Mouse (Mus musculus): ENCODE data around the gene Manf. TPM values are rescaled to one million over a fixed set of nuclear protein-coding genes. Genes with fewer than 3 reads are reported as not detected.
A peak's percentile ranks its signal among the peaks of the same experiment; 100 is the strongest.

The Manf gene
- total RNA-seq, 2 experiments from 2014 or later: 101 to 109 TPM

DNA sequence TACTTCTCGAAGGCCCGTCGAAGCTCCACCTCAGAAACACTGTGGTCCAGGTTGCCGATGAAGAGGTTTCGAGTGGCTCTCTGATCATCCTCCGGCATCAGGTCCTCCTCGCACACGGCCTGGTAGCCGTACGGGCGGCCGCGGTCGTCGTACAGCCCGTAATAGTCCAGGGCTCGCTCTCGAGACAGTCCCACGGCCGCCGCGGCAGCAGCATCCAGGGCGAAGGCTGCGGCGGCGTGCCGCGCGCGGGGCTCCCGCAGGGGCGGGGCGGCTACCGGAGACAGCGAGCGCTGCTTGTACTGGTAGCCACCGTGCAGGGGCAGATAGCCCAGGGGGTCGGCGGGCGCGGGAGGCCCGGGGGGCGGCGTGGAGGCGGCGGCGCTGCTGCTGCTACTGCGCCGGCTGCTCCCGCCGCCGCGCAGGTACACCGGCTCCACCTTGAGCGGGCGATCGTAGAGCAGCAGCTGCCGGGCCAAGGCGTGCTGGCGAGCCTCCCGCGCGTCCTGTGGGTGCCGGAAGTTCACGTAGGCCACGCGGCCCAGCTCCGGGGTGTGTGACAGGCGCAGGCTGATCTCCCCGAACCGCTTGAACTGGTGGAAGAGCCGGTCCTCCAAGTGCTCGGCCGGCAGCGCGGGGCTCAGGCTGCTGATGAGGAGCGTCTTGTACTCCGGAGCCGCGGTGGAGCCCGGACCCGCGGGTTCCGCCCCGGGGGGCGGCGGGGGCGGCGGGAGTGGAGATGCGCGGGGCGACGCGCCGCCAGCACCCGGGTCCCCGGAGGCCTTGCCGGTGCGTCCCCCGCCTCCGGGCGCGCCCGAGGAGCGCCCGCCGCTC, 5.7 kb downstream of the Manf start:
- peak; percentile 35 to 52 for DNase-seq (ENCODE audit: low spot score in 2 of 2)

DNA sequence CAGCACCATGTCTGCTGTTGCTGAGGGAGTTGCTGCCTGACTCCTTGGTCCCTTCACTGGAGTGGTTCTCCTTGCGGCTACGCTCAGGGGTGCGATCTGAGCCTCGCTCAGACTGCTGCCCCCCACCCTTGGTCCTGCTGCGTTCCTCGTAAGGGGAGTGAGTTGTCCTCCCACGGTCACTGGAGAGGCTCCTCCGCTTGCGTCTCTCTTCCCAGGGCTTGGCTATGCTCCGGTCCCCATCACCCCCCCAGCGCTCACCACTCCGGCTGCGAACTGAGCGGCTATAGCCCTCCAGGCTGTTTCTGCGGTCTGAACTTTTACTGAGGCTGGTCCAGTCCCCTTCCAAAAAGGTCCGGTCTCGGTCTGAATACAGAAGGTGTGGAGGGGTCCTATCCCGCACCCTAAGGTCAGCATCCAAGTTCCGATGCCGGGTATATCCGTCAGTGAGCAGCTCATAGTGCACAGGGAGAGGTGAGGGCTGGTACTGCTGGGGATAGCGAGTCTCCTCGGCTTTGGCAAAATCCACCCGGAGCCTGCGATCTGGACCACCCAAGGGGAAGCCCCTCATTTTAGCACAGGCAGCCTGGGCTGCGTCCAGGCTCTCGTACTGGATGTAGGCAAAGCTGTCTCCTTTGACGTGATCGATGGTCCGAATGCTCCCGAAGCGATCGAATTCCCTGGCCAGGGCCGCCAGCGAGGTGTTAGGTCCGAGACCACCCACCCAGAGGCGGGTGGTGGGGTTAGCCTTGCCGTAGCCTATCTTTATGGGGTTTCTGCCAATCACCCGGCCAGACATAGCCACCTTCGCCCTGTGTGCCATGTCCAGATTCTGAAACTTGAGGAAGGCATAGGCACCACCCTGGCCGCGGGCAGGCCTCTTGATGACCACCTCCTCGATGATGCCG, 6.5 kb downstream of the Manf start:
- DNase-seq (ENCODE audit: low spot score in 2 of 2): peak in 1 of 2 experiments; percentile 15

DNA sequence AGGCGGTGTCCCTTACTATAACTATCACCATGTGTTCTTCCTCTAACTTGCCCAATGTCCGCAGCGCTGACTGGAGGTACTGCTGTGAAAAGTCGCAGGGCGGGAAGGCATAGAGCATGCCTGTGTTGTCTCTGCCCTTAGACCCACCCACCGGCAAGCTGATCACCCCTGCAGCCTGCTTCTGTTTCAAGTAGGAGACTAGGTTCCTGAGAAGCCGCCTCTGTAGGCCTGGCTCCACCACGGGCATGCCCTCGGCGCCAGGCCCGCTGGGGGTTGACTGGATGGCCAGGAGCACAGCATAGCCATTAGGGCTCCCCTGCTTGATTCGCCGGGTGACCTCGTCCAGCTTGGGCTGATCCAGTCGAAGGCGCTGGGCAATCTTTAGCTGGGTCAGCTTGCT, 7.5 kb downstream of the Manf start:
- DNase-seq (ENCODE audit: low spot score in 2 of 2): no peak

DNA sequence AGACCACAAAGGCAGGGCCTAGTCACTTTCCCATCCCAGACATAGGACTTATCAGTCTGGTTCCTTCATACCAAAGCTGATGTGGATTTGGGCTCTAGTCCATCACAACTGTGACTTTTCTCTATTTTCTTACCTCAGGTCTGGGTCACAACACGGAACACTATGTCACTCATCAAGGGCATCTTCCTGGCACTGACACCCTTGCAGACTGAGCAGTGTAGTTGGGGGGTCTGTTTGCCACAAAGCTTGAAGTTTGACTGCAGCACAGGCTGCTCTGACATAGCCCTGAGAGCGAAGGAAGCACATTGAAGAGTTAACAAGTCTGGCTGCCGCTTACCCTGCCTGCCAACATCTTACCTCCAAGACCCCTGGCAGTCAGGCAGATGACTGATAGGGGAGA, 8.7 kb downstream of the Manf start:
- no peak for DNase-seq (ENCODE audit: low spot score in 2 of 2)

DNA sequence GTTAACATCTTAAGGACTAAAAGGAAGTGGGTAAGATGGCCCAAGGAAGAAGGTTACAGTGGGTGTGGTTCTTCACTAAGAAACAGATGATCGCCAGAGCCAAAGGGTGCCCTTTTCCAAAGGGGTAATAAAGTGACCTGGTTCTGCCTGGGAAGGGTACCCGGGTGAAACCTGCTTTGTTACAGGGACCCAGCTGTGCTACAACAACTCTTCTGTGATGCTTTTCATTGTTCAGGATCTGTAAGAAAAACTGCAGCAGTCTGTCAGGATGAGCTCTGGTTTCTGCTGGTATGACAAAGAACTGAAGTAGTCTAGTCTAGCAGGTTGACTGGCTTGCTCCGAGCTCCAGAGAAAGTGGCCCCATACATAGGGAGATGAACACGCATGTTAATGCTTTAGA, 9.6 kb downstream of the Manf start:
- no peak for DNase-seq (ENCODE audit: low spot score in 2 of 2)

DNA sequence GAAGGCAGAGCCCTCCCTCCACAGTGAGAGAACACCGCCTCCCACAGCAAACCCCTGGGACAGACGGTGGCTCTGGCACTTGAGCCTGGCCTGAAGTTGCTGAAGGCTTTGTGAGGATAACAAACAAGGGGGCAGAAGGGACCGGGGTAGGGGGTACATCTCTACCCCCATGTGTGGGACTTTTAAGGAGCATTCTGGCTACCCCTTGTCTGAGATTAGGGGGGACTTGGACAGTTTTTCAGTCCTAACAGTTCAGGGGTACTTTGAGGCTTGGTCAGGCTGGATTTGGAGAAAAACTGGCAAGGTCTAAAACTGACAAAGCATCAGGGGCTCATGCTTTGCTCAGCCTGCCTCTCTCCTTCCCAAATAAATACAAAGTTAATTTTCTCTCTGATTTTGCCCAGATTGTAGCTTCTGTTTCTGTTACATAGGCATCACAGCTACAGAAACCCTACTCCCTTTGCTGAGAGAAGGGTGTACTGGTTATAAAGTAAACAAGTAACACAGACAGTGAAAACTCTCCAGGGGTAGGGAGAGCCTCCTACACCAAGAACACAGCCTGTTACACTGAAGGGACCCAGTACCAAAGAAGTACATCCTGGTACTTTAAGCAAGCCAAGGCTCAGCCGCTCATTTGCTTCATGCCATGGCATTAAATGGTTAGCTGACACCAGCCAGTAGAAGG, 10.6 kb downstream of the Manf start:
- no peak for DNase-seq (ENCODE audit: low spot score in 2 of 2)

DNA sequence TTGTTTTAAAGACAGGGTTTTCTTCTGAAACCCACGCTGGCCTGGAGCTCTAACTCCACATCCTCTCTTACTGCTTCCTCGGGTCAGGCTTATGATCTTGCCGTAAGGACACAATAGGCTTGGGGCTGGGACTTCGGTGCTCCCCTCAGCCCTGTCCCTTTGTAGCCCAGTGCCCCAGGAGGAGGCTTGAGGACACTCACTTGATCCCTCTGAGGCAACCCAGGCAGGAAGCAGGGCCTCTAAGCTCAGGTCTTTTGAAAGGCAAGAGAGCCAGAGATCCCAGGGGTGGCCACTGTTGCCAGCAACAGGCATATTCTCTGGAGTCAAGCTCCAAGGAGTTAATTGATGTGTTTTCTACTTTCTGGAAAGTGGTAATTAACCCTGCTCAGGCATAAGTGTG, 12.3 kb downstream of the Manf start:
- no peak for DNase-seq (ENCODE audit: low spot score in 2 of 2)

DNA sequence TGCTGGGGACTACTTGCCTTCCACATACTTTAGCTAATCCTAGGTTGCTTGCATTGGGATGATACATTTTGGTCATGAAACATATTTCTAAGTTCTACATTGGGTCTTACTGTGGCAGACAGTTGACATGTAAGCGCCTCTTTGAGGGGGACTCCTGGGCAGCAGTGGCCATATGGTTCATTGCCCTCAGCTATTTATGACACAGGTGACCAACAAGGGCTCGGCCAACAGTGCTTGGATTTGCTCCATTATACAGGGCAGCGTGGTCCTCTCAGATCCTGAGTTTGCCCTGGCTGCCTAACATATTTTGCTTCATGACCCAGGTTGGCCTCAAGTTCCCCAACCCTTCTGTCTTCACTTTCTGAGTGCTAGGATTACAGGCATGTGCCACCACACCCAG, 15.1 kb downstream of the Manf start:
- DNase-seq (ENCODE audit: low spot score in 2 of 2): no peak

DNA sequence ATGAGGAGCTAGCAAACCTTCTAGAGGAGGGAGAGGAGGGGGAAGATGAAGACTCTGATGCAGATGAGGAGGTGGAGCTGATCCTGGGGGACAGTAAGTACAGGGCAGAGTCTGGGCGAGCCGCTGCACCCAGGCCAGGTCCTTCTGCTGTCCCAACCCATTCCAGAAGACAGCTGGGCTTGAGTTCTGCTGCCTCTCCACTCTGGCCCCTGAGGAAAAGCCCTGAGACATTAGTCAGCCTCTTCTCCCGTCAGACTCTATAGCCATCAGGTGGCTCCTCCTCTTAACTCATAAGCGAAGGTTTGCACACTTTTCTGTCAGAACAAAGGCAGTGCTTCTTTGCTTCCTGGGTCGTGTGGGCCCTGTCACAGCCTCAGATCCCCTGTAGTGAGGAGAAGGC, 17.6 kb downstream of the Manf start:
- no peak for DNase-seq (ENCODE audit: low spot score in 2 of 2)

DNA sequence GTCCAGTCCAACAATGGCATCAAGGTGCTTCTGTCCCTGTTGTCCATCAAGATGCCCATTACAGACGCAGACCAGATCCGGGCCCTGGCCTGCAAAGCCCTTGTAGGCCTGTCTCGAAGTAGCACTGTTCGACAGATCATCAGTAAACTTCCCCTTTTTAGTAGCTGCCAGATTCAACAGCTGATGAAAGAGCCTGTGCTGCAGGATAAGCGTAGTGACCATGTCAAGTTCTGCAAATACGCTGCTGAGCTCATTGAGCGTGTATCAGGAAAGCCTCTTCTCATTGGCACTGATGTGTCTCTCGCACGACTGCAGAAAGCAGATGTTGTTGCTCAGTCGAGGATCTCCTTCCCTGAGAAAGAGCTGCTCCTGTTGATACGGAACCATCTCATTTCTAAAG, 33.7 kb downstream of the Manf start:
- no peak for DNase-seq (ENCODE audit: low spot score in 2 of 2)

DNA sequence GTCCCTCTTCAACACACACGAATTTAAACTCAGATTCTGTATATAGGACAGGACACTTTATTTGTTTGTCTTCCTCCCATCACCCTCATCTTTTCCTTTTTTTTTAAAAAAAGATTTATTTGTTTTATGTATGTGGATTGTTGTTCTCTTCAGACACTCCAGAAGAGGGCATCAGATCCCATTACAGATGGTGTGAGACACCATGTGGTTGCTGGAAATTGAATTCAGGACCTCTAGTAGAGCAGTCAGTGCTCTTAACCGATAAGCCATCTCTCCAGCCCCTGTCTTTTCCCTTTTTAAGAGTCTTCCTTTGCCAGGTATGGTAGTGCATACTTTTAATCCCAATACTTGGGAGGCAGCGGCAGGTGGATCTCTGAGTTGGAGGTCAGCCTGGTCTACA, 35.1 kb downstream of the Manf start:
- DNase-seq (ENCODE audit: low spot score in 2 of 2): no peak

DNA sequence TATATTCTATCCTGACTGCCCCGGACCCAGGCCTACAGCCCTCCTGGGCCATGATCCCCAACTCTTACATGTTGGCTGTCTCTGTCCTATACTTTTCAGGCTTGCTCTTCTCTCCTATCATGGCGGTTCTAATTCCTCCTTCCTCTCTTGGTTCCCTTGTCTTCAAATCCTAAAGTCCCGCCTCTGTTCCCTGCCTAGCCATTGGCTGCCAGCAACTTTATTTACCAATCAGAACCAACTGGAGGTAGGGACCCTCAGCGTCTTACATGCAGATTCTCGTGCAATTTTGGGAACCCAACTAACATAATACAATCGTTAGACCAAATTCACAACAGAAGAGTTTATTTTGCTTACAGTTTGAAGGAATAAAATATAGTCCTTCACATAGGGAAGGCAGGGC, 49.0 kb downstream of the Manf start:
- DNase-seq (ENCODE audit: low spot score in 2 of 2): no peak

DNA sequence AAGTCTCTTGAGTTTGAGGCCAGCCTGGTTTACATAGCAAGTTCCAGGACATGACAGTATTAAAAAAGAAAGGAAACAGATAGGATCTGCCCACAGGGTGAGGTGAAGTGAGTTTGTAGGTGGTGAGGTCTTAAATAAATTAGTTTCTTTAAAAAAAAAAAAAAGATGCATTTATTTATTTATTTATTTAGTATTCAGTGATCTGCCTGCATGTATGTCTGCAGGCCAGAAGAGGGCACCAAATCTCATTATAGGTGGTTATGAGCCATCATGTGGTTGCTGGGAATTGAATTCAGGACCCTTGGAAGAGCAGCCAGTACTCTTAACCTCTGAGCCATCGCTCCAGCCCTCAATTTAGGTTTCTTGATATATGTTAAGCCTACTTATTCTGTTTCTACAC, 51.2 kb downstream of the Manf start:
- DNase-seq (ENCODE audit: low spot score in 2 of 2): no peak

DNA sequence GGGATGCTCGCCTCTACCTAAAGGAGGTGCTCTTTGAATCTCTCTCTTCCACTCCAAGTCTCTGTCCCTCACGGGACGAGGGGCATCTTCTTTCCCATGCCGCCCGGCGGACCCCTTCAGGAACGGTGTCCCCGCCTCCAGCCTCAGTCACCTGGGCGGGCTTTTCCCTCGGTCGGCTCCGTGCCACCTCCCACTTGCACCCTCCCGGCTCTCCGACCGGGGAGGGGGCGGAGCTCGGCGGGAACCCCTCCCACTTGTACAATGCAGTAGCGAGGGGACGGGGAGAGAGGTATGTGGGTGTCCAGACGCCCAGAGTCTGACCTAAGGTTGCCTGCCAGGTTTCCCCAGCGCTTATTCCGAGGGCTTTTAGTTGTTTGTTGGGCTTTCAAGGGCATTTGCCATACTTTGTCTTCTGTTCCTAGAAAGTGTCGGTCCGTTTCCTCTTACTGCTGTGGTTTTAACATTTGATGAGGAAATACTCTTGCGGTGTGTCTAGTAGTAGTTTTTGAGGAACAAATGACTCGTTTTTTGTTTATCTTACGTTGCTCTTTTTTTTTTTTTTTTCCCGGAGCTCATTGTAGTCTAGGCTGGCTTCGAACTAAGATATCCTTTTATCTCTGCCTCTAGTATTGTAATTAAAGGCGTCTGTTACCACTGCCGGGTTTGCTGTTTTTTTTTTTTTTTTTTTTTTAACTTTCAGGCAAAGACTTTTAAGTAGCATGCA, 69.2 kb downstream of the Manf start:
- peak; percentile 81 to 88 for DNase-seq (ENCODE audit: low spot score in 2 of 2)

DNA sequence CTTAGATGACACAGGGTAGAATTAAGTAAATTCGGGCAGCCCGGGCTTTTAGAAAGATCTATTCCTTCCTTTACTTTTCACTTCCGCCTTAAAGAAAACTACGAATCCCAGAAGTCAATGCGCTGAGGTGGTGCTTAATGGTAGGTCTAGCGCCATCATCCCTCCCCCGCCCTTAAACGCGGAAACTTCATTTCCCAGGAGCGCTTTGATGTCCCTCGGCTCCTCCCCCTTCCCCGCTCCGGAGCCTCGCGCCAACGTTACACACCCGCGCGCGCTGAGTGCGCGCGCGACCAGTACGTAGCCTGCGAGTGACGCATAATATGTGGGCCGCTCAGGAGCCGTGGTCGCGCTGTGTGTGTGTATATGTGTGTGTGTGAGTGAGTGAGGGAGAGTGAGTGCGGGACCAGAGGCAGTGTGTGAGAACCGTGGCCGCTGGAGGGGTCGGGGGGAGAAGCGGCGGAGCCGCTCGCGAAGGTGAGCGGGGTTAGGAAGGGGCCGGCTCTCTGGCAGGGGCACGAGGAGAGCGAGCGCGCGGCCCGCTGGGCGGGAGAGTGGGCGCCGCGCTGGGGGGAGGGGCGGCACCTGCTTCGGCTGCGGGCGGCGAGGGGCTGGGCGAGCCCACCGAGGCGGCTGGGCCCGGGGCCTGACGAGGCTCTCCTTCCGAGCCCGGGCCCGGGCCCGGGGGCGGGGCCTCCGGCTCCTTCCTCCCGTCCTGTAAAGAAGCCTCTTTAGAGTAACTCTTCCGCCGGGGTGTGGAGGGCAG, 70.0 kb downstream of the Manf start, which contains the start of gene Dcaf1:
TSS of gene Dcaf1 (plus strand) at position 257 of the 763 bp plus-strand sequence.
- DNase-seq (ENCODE audit: low spot score in 2 of 2): peak; percentile 69 to 91

DNA sequence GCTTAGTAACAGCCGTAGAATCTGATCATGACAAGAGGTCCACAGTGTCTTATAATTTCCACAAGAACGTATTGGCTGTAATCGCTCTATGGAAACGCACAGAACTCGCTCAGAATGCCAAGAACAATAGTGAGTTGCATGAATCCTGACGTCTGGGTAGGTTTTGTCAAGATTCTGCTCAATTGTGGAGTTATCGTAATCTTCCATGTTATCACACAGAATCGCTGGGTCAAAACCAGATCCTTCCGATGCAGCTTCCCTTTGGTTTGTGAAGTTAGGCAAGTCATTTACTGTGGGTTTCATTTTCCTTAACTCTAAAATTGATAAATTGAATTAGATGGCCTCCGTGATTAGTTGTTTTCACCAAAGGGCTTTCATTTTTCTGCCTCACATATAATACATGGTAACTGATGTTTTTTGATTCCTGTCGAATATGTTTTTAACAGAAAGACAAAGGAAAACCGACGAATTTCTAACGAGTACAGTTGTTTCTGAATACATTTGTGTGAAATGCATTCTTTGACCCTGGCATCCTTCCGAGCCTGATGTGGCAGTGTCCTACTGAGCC, 70.6 kb downstream of the Manf start:
- no peak for DNase-seq (ENCODE audit: low spot score in 2 of 2)

DNA sequence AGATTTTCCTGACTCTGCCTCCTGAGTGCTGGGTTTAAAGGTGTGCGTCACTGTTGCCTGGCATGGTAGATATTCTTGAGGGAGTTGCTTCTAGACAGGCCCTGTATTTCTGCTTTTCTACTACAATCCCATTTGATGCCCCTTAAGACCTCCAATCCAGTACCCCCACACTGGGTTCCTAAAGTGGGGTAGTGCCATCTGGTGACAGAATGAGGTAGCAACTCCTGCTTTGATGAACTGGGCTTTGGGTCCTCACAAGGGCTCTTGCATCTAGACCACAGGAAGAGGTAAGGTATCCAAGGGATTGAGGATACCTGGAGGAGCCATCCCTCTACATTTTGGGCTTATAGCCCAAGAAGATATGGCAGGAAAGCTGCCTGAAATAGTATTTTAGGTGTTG, 72.6 kb downstream of the Manf start:
- no peak for DNase-seq (ENCODE audit: low spot score in 2 of 2)

DNA sequence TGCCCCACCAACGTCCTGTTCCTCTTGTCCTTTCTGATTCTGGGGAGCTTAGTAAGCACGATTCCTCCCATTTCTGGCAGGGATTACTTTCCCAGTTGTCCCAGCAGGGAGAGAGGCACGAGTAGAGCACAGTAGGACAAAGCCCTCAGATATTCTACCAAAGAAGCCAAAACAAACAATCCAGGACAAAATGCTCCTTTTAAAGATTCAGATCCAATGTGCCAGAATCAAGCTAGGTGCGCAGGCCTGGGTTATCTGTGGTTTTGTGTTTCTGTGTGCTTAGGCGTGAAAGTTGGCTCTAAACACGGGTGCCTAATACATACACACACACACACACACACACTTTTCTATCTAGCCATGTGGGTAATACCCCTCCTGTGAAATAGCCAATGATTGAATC, 73.6 kb downstream of the Manf start:
- no peak for DNase-seq (ENCODE audit: low spot score in 2 of 2)

DNA sequence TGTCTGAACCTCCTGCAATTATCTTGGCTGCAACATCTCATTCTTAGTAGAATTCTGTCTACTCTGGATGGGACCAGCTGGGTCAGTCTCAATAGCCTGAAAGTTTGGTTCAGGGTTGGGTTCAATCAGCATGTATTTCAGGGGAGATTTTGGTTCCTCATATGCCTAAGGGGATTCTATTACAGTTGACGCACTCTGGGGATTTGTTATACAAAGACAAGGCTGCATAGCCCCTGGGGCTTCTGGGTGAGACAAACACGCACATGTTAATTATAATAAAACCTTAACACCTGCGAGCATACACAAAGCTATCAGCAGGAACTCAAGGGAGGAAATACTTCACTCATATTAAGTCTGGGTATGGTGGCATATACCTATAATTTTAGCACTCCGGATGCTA, 85.3 kb downstream of the Manf start:
- DNase-seq (ENCODE audit: low spot score in 2 of 2): no peak

DNA sequence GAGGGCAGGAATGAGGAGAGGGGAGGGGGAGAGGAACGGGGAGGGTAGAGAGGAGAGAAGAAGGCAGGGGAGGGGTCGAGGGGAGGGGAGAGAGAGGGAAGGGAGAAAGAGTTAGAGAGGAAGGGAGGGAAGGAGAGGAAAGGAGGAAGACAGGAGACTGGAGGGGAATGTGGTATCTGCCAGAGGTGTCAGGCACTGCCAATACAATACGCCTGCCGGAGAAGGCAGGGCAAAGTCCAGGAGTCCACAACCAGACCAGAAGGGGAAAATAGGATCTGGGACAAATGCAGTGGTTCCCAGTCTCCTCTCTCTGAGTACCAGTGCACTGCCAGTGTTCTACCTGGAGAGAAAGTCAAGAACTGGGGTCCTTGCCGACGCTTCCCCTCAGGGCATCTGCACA, 100.9 kb downstream of the Manf start:
- no peak for DNase-seq (ENCODE audit: low spot score in 2 of 2)
